Mouse (Mus musculus): Measurements from ENCODE around the gene Psors1c2. TPM values are rescaled to one million over a fixed set of nuclear protein-coding genes. Genes with fewer than 3 reads are reported as not detected.

Psors1c2 gene
- polyA plus RNA-seq, 1 experiment: not detected

- WGBS: 86% methylated on average over 2 of the region's 2 CpGs
- Histone ChIP-seq H3K4me1 (ENCODE audit: control insufficient read depth, insufficient read depth, low read length) (peaks cover 1% of the 10 kb centered on the region; the same call in 1 of the 2 replicates), H3K27ac (ENCODE audit: control insufficient read depth, insufficient read depth, low read depth, low read length, poor library complexity) (no peak overlapping the region), H3K4me3 (replicated peaks; ENCODE audit: control insufficient read depth, low read depth, low read length) (no peak overlapping the region)
- TF ChIP-seq CTCF (IDR thresholded peaks at IDR 0.05; ENCODE audit: control insufficient read depth, insufficient read depth, low read length): no peak
- TF ChIP-seq POLR2A (IDR thresholded peaks at IDR 0.05; ENCODE audit: borderline replicate concordance, control insufficient read depth, low read depth, low read length): no peak
Measured at GRCm38 (mm10) chr17:35547465-35547864, 14.5 kb downstream of the Psors1c2 start.

- TF ChIP-seq POLR2A (IDR thresholded peaks at IDR 0.05; ENCODE audit: borderline replicate concordance, control insufficient read depth, low read depth, low read length) (no peak), CTCF (IDR thresholded peaks at IDR 0.05; ENCODE audit: control insufficient read depth, insufficient read depth, low read length) (no peak)
- H3K27ac ChIP-seq (ENCODE audit: control insufficient read depth, insufficient read depth, low read depth, low read length, poor library complexity): no peak overlapping the region
- peaks cover 1% of the 10 kb centered on the region; the same call in 1 of the 2 replicates for H3K4me1 ChIP-seq (ENCODE audit: control insufficient read depth, insufficient read depth, low read length)
- no peak overlapping the region for H3K4me3 ChIP-seq (replicated peaks; ENCODE audit: control insufficient read depth, low read depth, low read length)
- WGBS: 25% methylated on average over 5 of the region's 5 CpGs
Measured at GRCm38 (mm10) chr17:35548636-35549035, 15.6 kb downstream of the Psors1c2 start.

- H3K4me3 ChIP-seq (replicated peaks; ENCODE audit: control insufficient read depth, low read depth, low read length): no peak overlapping the region
- no peaks in the 10 kb centered on the region for H3K4me1 ChIP-seq (ENCODE audit: control insufficient read depth, insufficient read depth, low read length)
- no peak overlapping the region for H3K27ac ChIP-seq (ENCODE audit: control insufficient read depth, insufficient read depth, low read depth, low read length, poor library complexity)
- 51% methylated on average over 15 of the region's 15 CpGs for WGBS
- TF ChIP-seq CTCF (IDR thresholded peaks at IDR 0.05; ENCODE audit: control insufficient read depth, insufficient read depth, low read length): no peak
- TF ChIP-seq POLR2A (IDR thresholded peaks at IDR 0.05; ENCODE audit: borderline replicate concordance, control insufficient read depth, low read depth, low read length): no peak
Measured at GRCm38 (mm10) chr17:35549437-35550142, 16.6 kb downstream of the Psors1c2 start.

- WGBS: 81% methylated on average over 4 of the region's 4 CpGs
- Histone ChIP-seq H3K4me1 (ENCODE audit: control insufficient read depth, insufficient read depth, low read length) (no peaks in the 10 kb centered on the region), H3K27ac (ENCODE audit: control insufficient read depth, insufficient read depth, low read depth, low read length, poor library complexity) (no peak overlapping the region), H3K4me3 (replicated peaks; ENCODE audit: control insufficient read depth, low read depth, low read length) (no peak overlapping the region)
- TF ChIP-seq POLR2A (IDR thresholded peaks at IDR 0.05; ENCODE audit: borderline replicate concordance, control insufficient read depth, low read depth, low read length) (no peak), CTCF (IDR thresholded peaks at IDR 0.05; ENCODE audit: control insufficient read depth, insufficient read depth, low read length) (no peak)
Measured at GRCm38 (mm10) chr17:35550143-35550494, 17.1 kb downstream of the Psors1c2 start.

- no peaks in the 10 kb centered on the region for H3K4me1 ChIP-seq (ENCODE audit: control insufficient read depth, insufficient read depth, low read length)
- H3K4me3 ChIP-seq (replicated peaks; ENCODE audit: control insufficient read depth, low read depth, low read length): no peak overlapping the region
- 55% methylated on average over 8 of the region's 8 CpGs for WGBS
- no peak overlapping the region for H3K27ac ChIP-seq (ENCODE audit: control insufficient read depth, insufficient read depth, low read depth, low read length, poor library complexity)
- TF ChIP-seq CTCF (IDR thresholded peaks at IDR 0.05; ENCODE audit: control insufficient read depth, insufficient read depth, low read length): no peak
- no peak for TF ChIP-seq POLR2A (IDR thresholded peaks at IDR 0.05; ENCODE audit: borderline replicate concordance, control insufficient read depth, low read depth, low read length)
Measured at GRCm38 (mm10) chr17:35550871-35551270, 17.9 kb downstream of the Psors1c2 start.

- TF ChIP-seq POLR2A (IDR thresholded peaks at IDR 0.05; ENCODE audit: borderline replicate concordance, control insufficient read depth, low read depth, low read length) (no peak), CTCF (IDR thresholded peaks at IDR 0.05; ENCODE audit: control insufficient read depth, insufficient read depth, low read length) (no peak)
- 82% methylated on average over 10 of the region's 10 CpGs for whole genome bisulfite sequencing
- no peak within 1 kb of the TSS for H3K27ac ChIP-seq (ENCODE audit: control insufficient read depth, insufficient read depth, low read depth, low read length, poor library complexity)
- H3K4me3 ChIP-seq (replicated peaks; ENCODE audit: control insufficient read depth, low read depth, low read length): no peak within 1 kb of the TSS
- H3K4me1 ChIP-seq (ENCODE audit: control insufficient read depth, insufficient read depth, low read length): no peaks in the 10 kb centered on the region
Measured at GRCm38 (mm10) chr17:35551881-35552414, 18.9 kb downstream of the Psors1c2 start, which contains the start of gene Cdsn. Gene Cdsn (plus strand): TSS chr17:35552128.

GRCm38 (mm10) chr17:35554321-35554720 is 21.3 kb downstream of the Psors1c2 start:
- H3K27ac ChIP-seq (ENCODE audit: control insufficient read depth, insufficient read depth, low read depth, low read length, poor library complexity): no peak overlapping the region
- 73% methylated on average over 5 of the region's 5 CpGs for WGBS
- TF ChIP-seq POLR2A (IDR thresholded peaks at IDR 0.05; ENCODE audit: borderline replicate concordance, control insufficient read depth, low read depth, low read length) (no peak), CTCF (IDR thresholded peaks at IDR 0.05; ENCODE audit: control insufficient read depth, insufficient read depth, low read length) (no peak)

GRCm38 (mm10) chr17:35554761-35555397 is 21.9 kb downstream of the Psors1c2 start:
- Histone ChIP-seq H3K4me3 (replicated peaks; ENCODE audit: control insufficient read depth, low read depth, low read length) (no peak overlapping the region), H3K4me1 (ENCODE audit: control insufficient read depth, insufficient read depth, low read length) (no peaks in the 10 kb centered on the region), H3K27ac (ENCODE audit: control insufficient read depth, insufficient read depth, low read depth, low read length, poor library complexity) (no peak overlapping the region)
- WGBS: 82% methylated on average over 18 of the region's 18 CpGs
- TF ChIP-seq POLR2A (IDR thresholded peaks at IDR 0.05; ENCODE audit: borderline replicate concordance, control insufficient read depth, low read depth, low read length) (no peak), CTCF (IDR thresholded peaks at IDR 0.05; ENCODE audit: control insufficient read depth, insufficient read depth, low read length) (no peak)

More at GRCm38 (mm10) chr17:35554321-35554720, 21.3 kb downstream of the Psors1c2 start:
- H3K4me3 ChIP-seq (replicated peaks; ENCODE audit: control insufficient read depth, low read depth, low read length): no peak overlapping the region
- no peaks in the 10 kb centered on the region for H3K4me1 ChIP-seq (ENCODE audit: control insufficient read depth, insufficient read depth, low read length)
